Mouse (Mus musculus) gonadal fat pad, adult 2 months (tissue): ENCODE data around the gene Fem1a. TPM values are rescaled to one million over a fixed set of nuclear protein-coding genes. Genes with fewer than 3 reads are reported as not detected.

Experiments
- DNase-seq: peaks from one replicate; pipeline ENCODE4 v3.0.0-alpha.2; 2012; ENCODE audit warnings: low read depth
- polyA plus RNA-seq: library from polyadenylated mRNA; depleted of rRNA; stranded (reverse); fragments of >200 nt; gene quantifications from 2 replicates; pipeline ENCODE4 v1.2.3, GENCODE M21; 2012; rRNA removed

The Fem1a gene
- polyA plus RNA-seq, 1 experiment = 27.7 TPM

GRCm38 (mm10) chr17:56303847-56304586 lies 47.4 kb downstream of the Fem1a start:
- DNase-seq = no peak

GRCm38 (mm10) chr17:56304718-56305117 lies 48.1 kb downstream of the Fem1a start:
- DNase-seq = no peak

GRCm38 (mm10) chr17:56305156-56305555 lies 48.5 kb downstream of the Fem1a start:
- no peak for DNase-seq

- DNase-seq = no peak
These were observed 49.2 kb downstream of the Fem1a start for GRCm38 (mm10) chr17:56305826-56306225.

- DNase-seq = no peak
These were observed 51.5 kb downstream of the Fem1a start for GRCm38 (mm10) chr17:56308088-56308487.

GRCm38 (mm10) chr17:56309191-56309945 lies 52.8 kb downstream of the Fem1a start:
- DNase-seq = no peak

Other genes with a start within 250 kb of the Fem1a start
- 58.6 and 73.4 TPM in 2 replicates for gene Sh3gl1, start 220.2 kb upstream of the Fem1a start, polyA plus RNA-seq
- gene Chaf1a, start 216.4 kb upstream of the Fem1a start, polyA plus RNA-seq = 2.8 and 2.9 TPM in 2 replicates
- 100 and 112 TPM in 2 replicates for gene Ubxn6, start 181.8 kb upstream of the Fem1a start, polyA plus RNA-seq
- gene Hdgfl2, start 177.2 kb upstream of the Fem1a start, polyA plus RNA-seq = 41.4 and 45.4 TPM in 2 replicates
- gene Plin4, start 147.0 kb upstream of the Fem1a start, polyA plus RNA-seq = 600 and 937 TPM in 2 replicates
- 15.6 and 21.5 TPM in 2 replicates for gene Plin5, start 139.2 kb upstream of the Fem1a start, polyA plus RNA-seq
- gene Lrg1, start 134.8 kb upstream of the Fem1a start, polyA plus RNA-seq = 306 and 347 TPM in 2 replicates
- gene Sema6b, start 116.5 kb upstream of the Fem1a start, polyA plus RNA-seq = 9.9 and 10.9 TPM in 2 replicates
- gene Tnfaip8l1, start 94.3 kb upstream of the Fem1a start, polyA plus RNA-seq = 3.6 and 4.3 TPM in 2 replicates
- gene Mydgf, start 72.9 kb upstream of the Fem1a start, polyA plus RNA-seq = 88.2 and 96.4 TPM in 2 replicates
- gene Dpp9, start 37.9 kb upstream of the Fem1a start, polyA plus RNA-seq = 34.1 and 36.9 TPM in 2 replicates
- gene Ticam1, start 20.0 kb downstream of the Fem1a start, polyA plus RNA-seq = 22.9 and 23.8 TPM in 2 replicates
- 40.7 and 53.2 TPM in 2 replicates for gene Plin3, start 36.1 kb downstream of the Fem1a start, polyA plus RNA-seq
- gene Arrdc5, start 43.5 kb downstream of the Fem1a start, polyA plus RNA-seq = 0.36 and 0.82 TPM in 2 replicates
- gene Uhrf1, start 46.5 kb downstream of the Fem1a start, polyA plus RNA-seq = 4.8 and 8.0 TPM in 2 replicates
- gene Kdm4b, start 69.3 kb downstream of the Fem1a start, polyA plus RNA-seq = 50.5 and 51.0 TPM in 2 replicates
- 101 and 153 TPM in 2 replicates for gene Ptprs, start 219.7 kb downstream of the Fem1a start, polyA plus RNA-seq